Mouse (Mus musculus): ENCODE data around the gene Hoxd4. TPM values are rescaled to one million over a fixed set of nuclear protein-coding genes. Genes with fewer than 3 reads are reported as not detected.

Gene Hoxd4
- polyA plus RNA-seq, 1 experiment, result 2.9 TPM

DNA sequence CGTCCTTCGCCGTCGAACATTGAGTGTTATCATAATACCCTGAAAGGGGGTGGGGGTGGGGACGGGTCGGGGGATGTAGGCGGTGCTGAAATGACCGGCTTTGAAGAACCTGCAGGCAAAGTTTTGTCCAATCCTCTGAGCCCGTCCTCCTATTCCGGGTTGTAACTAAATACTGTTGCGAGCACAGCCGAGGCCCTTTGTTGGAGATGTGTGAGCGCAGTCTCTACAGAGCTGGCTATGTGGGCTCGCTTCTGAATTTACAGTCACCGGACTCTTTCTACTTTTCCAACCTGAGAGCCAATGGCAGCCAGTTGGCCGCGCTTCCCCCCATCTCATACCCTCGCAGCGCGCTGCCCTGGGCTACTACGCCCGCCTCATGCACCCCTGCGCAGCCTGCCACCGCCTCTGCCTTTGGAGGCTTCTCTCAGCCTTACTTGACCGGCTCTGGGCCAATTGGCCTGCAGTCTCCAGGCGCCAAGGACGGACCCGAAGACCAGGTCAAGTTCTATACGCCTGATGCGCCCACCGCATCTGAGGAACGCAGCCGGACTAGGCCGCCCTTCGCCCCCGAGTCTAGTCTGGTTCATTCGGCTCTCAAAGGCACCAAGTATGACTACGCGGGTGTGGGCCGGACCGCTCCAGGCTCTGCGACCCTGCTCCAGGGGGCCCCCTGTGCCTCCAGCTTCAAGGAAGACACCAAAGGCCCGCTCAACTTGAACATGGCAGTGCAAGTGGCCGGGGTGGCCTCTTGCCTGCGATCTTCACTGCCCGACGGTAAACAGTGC is 36.7 kb upstream of the Hoxd4 start, which contains the start of gene Hoxd12:
TSS of gene Hoxd12 (plus strand) at position 133 of the 785 bp plus-strand sequence.
- Histone ChIP-seq H3K27ac (ENCODE audit: insufficient read depth, low read depth, low read length) (no peak within 1 kb of the TSS), H3K4me1 (ENCODE audit: control insufficient read depth, insufficient read depth, insufficient read length, low read length) (peaks cover 6% of the 10 kb centered on the region; the same call in 1 of the 2 replicates), H3K36me3 (ENCODE audit: control insufficient read depth, insufficient read depth, low read length) (no peaks in the 10 kb centered on the region), H3K4me3 (ENCODE audit: low read depth, low read length) (no peak within 1 kb of the TSS), H3K27me3 (ENCODE audit: control insufficient read depth, insufficient read depth, low read length) (peaks cover 83% of the 10 kb centered on the region)
- TF ChIP-seq POLR2A (IDR thresholded peaks at IDR 0.05; ENCODE audit: low read depth, low read length) (no peak), CTCF (IDR thresholded peaks at IDR 0.05; ENCODE audit: extremely low read depth, insufficient read length, insufficient replicate concordance, low read depth, low read length) (no peak)
- WGBS, result 8% methylated on average over 47 of the region's 47 CpGs

DNA sequence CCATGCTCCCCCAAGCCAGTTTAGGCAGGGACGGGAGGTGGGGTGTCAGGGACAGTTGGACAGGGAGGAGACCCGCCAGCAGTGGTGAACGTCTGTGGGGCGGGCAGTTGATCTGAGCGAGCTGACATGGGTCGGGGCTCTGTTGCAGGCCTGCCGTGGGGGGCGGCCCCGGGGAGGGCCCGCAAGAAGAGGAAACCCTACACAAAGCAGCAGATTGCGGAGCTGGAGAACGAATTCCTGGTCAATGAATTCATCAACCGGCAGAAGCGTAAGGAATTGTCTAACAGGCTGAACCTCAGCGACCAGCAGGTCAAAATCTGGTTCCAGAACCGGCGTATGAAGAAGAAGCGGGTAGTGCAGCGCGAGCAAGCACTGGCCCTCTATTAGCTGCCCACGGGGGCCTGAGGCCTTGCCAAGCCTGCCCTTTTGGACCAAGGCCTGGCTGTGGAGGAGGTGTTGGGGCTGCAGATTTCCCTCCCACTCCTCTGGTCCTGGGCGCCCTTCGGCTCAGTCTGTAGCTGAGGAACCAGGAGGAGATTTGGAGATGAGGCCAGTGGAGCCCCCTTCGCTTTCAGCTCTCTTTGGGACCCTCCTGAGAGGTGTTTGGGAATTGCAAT is 36.0 kb upstream of the Hoxd4 start:
- WGBS, result 13% methylated on average over 24 of the region's 24 CpGs
- Histone ChIP-seq H3K27me3 (ENCODE audit: control insufficient read depth, insufficient read depth, low read length) (peaks cover 86% of the 10 kb centered on the region), H3K4me3 (ENCODE audit: low read depth, low read length) (no peak overlapping the region), H3K4me1 (ENCODE audit: control insufficient read depth, insufficient read depth, insufficient read length, low read length) (peaks cover 6% of the 10 kb centered on the region; the same call in 1 of the 2 replicates), H3K36me3 (ENCODE audit: control insufficient read depth, insufficient read depth, low read length) (no peaks in the 10 kb centered on the region), H3K27ac (ENCODE audit: insufficient read depth, low read depth, low read length) (no peak overlapping the region)
- TF ChIP-seq CTCF (IDR thresholded peaks at IDR 0.05; ENCODE audit: extremely low read depth, insufficient read length, insufficient replicate concordance, low read depth, low read length) (no peak), POLR2A (IDR thresholded peaks at IDR 0.05; ENCODE audit: low read depth, low read length) (no peak)

GRCm38 (mm10) chr2:74676376-74677052 is 35.2 kb upstream of the Hoxd4 start:
- Histone ChIP-seq H3K4me3 (ENCODE audit: low read depth, low read length) (no peak overlapping the region), H3K4me1 (ENCODE audit: control insufficient read depth, insufficient read depth, insufficient read length, low read length) (peaks cover 6% of the 10 kb centered on the region; the same call in 1 of the 2 replicates), H3K27ac (ENCODE audit: insufficient read depth, low read depth, low read length) (no peak overlapping the region), H3K36me3 (ENCODE audit: control insufficient read depth, insufficient read depth, low read length) (no peaks in the 10 kb centered on the region), H3K27me3 (ENCODE audit: control insufficient read depth, insufficient read depth, low read length) (peaks cover 92% of the 10 kb centered on the region)
- WGBS, result 9% methylated on average over 9 of the region's 9 CpGs
- TF ChIP-seq POLR2A (IDR thresholded peaks at IDR 0.05; ENCODE audit: low read depth, low read length), result no peak
- TF ChIP-seq CTCF (IDR thresholded peaks at IDR 0.05; ENCODE audit: extremely low read depth, insufficient read length, insufficient replicate concordance, low read depth, low read length), result no peak

GRCm38 (mm10) chr2:74677106-74677505 is 34.6 kb upstream of the Hoxd4 start:
- TF ChIP-seq POLR2A (IDR thresholded peaks at IDR 0.05; ENCODE audit: low read depth, low read length), result no peak
- no peak for TF ChIP-seq CTCF (IDR thresholded peaks at IDR 0.05; ENCODE audit: extremely low read depth, insufficient read length, insufficient replicate concordance, low read depth, low read length)
- H3K4me3 ChIP-seq (ENCODE audit: low read depth, low read length), result no peak overlapping the region
- no peaks in the 10 kb centered on the region for H3K36me3 ChIP-seq (ENCODE audit: control insufficient read depth, insufficient read depth, low read length)
- WGBS, result 26% methylated on average over 2 of the region's 2 CpGs
- H3K4me1 ChIP-seq (ENCODE audit: control insufficient read depth, insufficient read depth, insufficient read length, low read length), result peaks cover 6% of the 10 kb centered on the region
- H3K27ac ChIP-seq (ENCODE audit: insufficient read depth, low read depth, low read length), result no peak overlapping the region
- H3K27me3 ChIP-seq (ENCODE audit: control insufficient read depth, insufficient read depth, low read length), result peaks cover 93% of the 10 kb centered on the region

GRCm38 (mm10) chr2:74678891-74679595 is 32.7 kb upstream of the Hoxd4 start, which contains the start of gene Hoxd11:
Gene Hoxd11 (plus strand): TSS chr2:74679557.
- Histone ChIP-seq H3K4me1 (ENCODE audit: control insufficient read depth, insufficient read depth, insufficient read length, low read length) (peaks cover 3% of the 10 kb centered on the region; the same call in 1 of the 2 replicates), H3K27me3 (ENCODE audit: control insufficient read depth, insufficient read depth, low read length) (peaks cover 93% of the 10 kb centered on the region), H3K4me3 (ENCODE audit: low read depth, low read length) (no peak within 1 kb of the TSS), H3K27ac (ENCODE audit: insufficient read depth, low read depth, low read length) (no peak within 1 kb of the TSS), H3K36me3 (ENCODE audit: control insufficient read depth, insufficient read depth, low read length) (no peaks in the 10 kb centered on the region)
- 5% methylated on average over 15 of the region's 15 CpGs for WGBS
- no peak for TF ChIP-seq POLR2A (IDR thresholded peaks at IDR 0.05; ENCODE audit: low read depth, low read length)
- TF ChIP-seq CTCF (IDR thresholded peaks at IDR 0.05; ENCODE audit: extremely low read depth, insufficient read length, insufficient replicate concordance, low read depth, low read length), result no peak

DNA sequence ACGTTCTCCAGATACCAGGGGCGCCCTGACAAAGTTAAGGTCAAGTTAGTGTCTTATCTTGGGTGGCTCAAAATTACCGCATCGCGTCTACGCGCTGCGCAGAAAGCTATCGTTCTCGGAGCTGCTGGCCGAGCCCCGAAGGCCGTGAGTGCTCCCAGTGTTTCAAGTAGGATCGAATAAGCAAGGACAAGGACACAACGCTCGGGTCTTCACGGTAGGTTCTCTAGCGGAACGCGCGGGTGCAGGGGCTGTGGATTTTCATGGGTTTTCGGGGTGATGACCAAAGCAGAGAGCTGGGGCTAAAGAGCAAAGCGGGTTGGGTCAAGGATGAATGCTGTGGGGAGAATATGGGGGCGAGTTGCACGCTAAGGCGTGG is 32.1 kb upstream of the Hoxd4 start:
- Histone ChIP-seq H3K27ac (ENCODE audit: insufficient read depth, low read depth, low read length) (no peak overlapping the region), H3K27me3 (ENCODE audit: control insufficient read depth, insufficient read depth, low read length) (peaks cover 95% of the 10 kb centered on the region), H3K4me3 (ENCODE audit: low read depth, low read length) (no peak overlapping the region), H3K4me1 (ENCODE audit: control insufficient read depth, insufficient read depth, insufficient read length, low read length) (peaks cover 3% of the 10 kb centered on the region; the same call in 1 of the 2 replicates), H3K36me3 (ENCODE audit: control insufficient read depth, insufficient read depth, low read length) (no peaks in the 10 kb centered on the region)
- WGBS, result 2% methylated on average over 26 of the region's 26 CpGs
- TF ChIP-seq POLR2A (IDR thresholded peaks at IDR 0.05; ENCODE audit: low read depth, low read length) (no peak), CTCF (IDR thresholded peaks at IDR 0.05; ENCODE audit: extremely low read depth, insufficient read length, insufficient replicate concordance, low read depth, low read length) (no peak)
